Mouse (Mus musculus): Measurements from ENCODE around the gene Cntn2. TPM values are rescaled to one million over a fixed set of nuclear protein-coding genes. Genes with fewer than 3 reads are reported as not detected.

Gene Cntn2
- polyA plus RNA-seq, 1 experiment from 2014 or later: 0.02 TPM

GRCm38 (mm10) chr1:132483234-132483633, 59.8 kb downstream of the Cntn2 start:
- peak; percentile 57 for ATAC-seq
- 67% methylated on average over 3 of the region's 3 CpGs for WGBS
- no peak for DNase-seq (ENCODE audit: low spot score)
- Histone ChIP-seq H3K9ac (replicated peaks; ENCODE audit: low read depth) (no peak overlapping the region), H3K4me3 (ENCODE audit: low read depth, low read length) (no peak overlapping the region), H3K4me1 (ENCODE audit: insufficient read depth, low read depth, low read length) (no peaks in the 10 kb centered on the region; the same call in 1 of the 2 replicates), H3K27ac (ENCODE audit: low read length) (peak overlapping the region; percentile 11; the same call in 1 of the 2 replicates), H3K4me2 (replicated peaks; ENCODE audit: low read depth, low read length) (no peak overlapping the region), H3K36me3 (ENCODE audit: insufficient read depth, low read length) (no peaks in the 10 kb centered on the region), H3K9me3 (ENCODE audit: low read length) (no peaks in the 10 kb centered on the region), H3K27me3 (replicated peaks; ENCODE audit: insufficient read depth, low read length) (no peaks in the 10 kb centered on the region)
- no peak for TF ChIP-seq EP300 (IDR thresholded peaks at IDR 0.05)
- TF ChIP-seq CTCF (IDR thresholded peaks at IDR 0.05): no peak

- DNase-seq (ENCODE audit: low spot score) (no peak), ATAC-seq (no peak)
- Histone ChIP-seq H3K9me3 (ENCODE audit: low read length) (no peaks in the 10 kb centered on the region), H3K4me3 (ENCODE audit: low read depth, low read length) (no peak overlapping the region), H3K27ac (ENCODE audit: low read length) (no peak overlapping the region), H3K27me3 (replicated peaks; ENCODE audit: insufficient read depth, low read length) (no peaks in the 10 kb centered on the region), H3K4me1 (ENCODE audit: insufficient read depth, low read depth, low read length) (no peaks in the 10 kb centered on the region; the same call in 1 of the 2 replicates), H3K4me2 (replicated peaks; ENCODE audit: low read depth, low read length) (no peak overlapping the region), H3K36me3 (ENCODE audit: insufficient read depth, low read length) (no peaks in the 10 kb centered on the region), H3K9ac (replicated peaks; ENCODE audit: low read depth) (no peak overlapping the region)
- 90% methylated on average over 2 of the region's 2 CpGs for WGBS
- TF ChIP-seq CTCF (IDR thresholded peaks at IDR 0.05): no peak
- TF ChIP-seq EP300 (IDR thresholded peaks at IDR 0.05): no peak
These were observed 61.4 kb downstream of the Cntn2 start for GRCm38 (mm10) chr1:132481619-132482018.

- WGBS: 77% methylated on average over 1 of the region's 1 CpGs
- H3K4me3 ChIP-seq (ENCODE audit: low read depth, low read length): no peak overlapping the region
- no peak for DNase-seq (ENCODE audit: low spot score)
- no peak overlapping the region for H3K27ac ChIP-seq (ENCODE audit: low read length)
- no peak for TF ChIP-seq CTCF (IDR thresholded peaks at IDR 0.05)
- TF ChIP-seq EP300 (IDR thresholded peaks at IDR 0.05): no peak
- ATAC-seq: no peak
- H3K9me3 ChIP-seq (ENCODE audit: low read length): no peaks in the 10 kb centered on the region
- no peak overlapping the region for H3K4me2 ChIP-seq (replicated peaks; ENCODE audit: low read depth, low read length)
- H3K4me1 ChIP-seq (ENCODE audit: insufficient read depth, low read depth, low read length): no peaks in the 10 kb centered on the region; the same call in 1 of the 2 replicates
- no peaks in the 10 kb centered on the region for H3K36me3 ChIP-seq (ENCODE audit: insufficient read depth, low read length)
- H3K27me3 ChIP-seq (replicated peaks; ENCODE audit: insufficient read depth, low read length): no peaks in the 10 kb centered on the region
- H3K9ac ChIP-seq (replicated peaks; ENCODE audit: low read depth): no peak overlapping the region
These were observed 63.6 kb downstream of the Cntn2 start for GRCm38 (mm10) chr1:132479438-132479837.

- Histone ChIP-seq H3K9me3 (ENCODE audit: low read length) (no peaks in the 10 kb centered on the region), H3K9ac (replicated peaks; ENCODE audit: low read depth) (peak within 1 kb of the TSS; percentile 70), H3K4me2 (replicated peaks; ENCODE audit: low read depth, low read length) (peak within 1 kb of the TSS; percentile 63), H3K27me3 (replicated peaks; ENCODE audit: insufficient read depth, low read length) (no peaks in the 10 kb centered on the region), H3K4me1 (ENCODE audit: insufficient read depth, low read depth, low read length) (no peaks in the 10 kb centered on the region; the same call in 1 of the 2 replicates), H3K36me3 (ENCODE audit: insufficient read depth, low read length) (no peaks in the 10 kb centered on the region), H3K4me3 (ENCODE audit: low read depth, low read length) (peak within 1 kb of the TSS; percentile 68), H3K27ac (ENCODE audit: low read length) (peak within 1 kb of the TSS; percentile 39)
- DNase-seq (ENCODE audit: low spot score) (peak; percentile 95), ATAC-seq (peak; percentile 93)
- TF ChIP-seq EP300 (IDR thresholded peaks at IDR 0.05) (peak; percentile 91), CTCF (IDR thresholded peaks at IDR 0.05) (peak; percentile 45)
- under 1% methylated on average over 43 of the region's 43 CpGs for WGBS
These were observed 65.9 kb downstream of the Cntn2 start, which contains the start of gene Rbbp5 for GRCm38 (mm10) chr1:132476928-132477691. Gene Rbbp5, plus strand, starts transcription at chr1:132477365.

- peak overlapping the region; percentile 63 for H3K4me2 ChIP-seq (replicated peaks; ENCODE audit: low read depth, low read length)
- no peaks in the 10 kb centered on the region for H3K36me3 ChIP-seq (ENCODE audit: insufficient read depth, low read length)
- no peaks in the 10 kb centered on the region; the same call in 1 of the 2 replicates for H3K4me1 ChIP-seq (ENCODE audit: insufficient read depth, low read depth, low read length)
- peak; percentile 27; the same call in 1 of the 2 replicates for ATAC-seq
- H3K4me3 ChIP-seq (ENCODE audit: low read depth, low read length): peak overlapping the region; percentile 68
- 4% methylated on average over 9 of the region's 9 CpGs for WGBS
- H3K27me3 ChIP-seq (replicated peaks; ENCODE audit: insufficient read depth, low read length): no peaks in the 10 kb centered on the region
- H3K9me3 ChIP-seq (ENCODE audit: low read length): no peaks in the 10 kb centered on the region
- H3K27ac ChIP-seq (ENCODE audit: low read length): peak overlapping the region; percentile 39; the same call in 1 of the 2 replicates
- peak overlapping the region; percentile 70 for H3K9ac ChIP-seq (replicated peaks; ENCODE audit: low read depth)
- DNase-seq (ENCODE audit: low spot score): no peak
- TF ChIP-seq CTCF (IDR thresholded peaks at IDR 0.05): no peak
These were observed 66.5 kb downstream of the Cntn2 start for GRCm38 (mm10) chr1:132476575-132476927.

GRCm38 (mm10) chr1:132474496-132474895, 68.6 kb downstream of the Cntn2 start:
- Histone ChIP-seq H3K4me1 (ENCODE audit: insufficient read depth, low read depth, low read length) (no peaks in the 10 kb centered on the region; the same call in 1 of the 2 replicates), H3K27me3 (replicated peaks; ENCODE audit: insufficient read depth, low read length) (no peaks in the 10 kb centered on the region), H3K9ac (replicated peaks; ENCODE audit: low read depth) (no peak overlapping the region), H3K4me3 (ENCODE audit: low read depth, low read length) (no peak overlapping the region), H3K27ac (ENCODE audit: low read length) (no peak overlapping the region), H3K4me2 (replicated peaks; ENCODE audit: low read depth, low read length) (no peak overlapping the region), H3K36me3 (ENCODE audit: insufficient read depth, low read length) (no peaks in the 10 kb centered on the region), H3K9me3 (ENCODE audit: low read length) (no peaks in the 10 kb centered on the region)
- WGBS: 70% methylated on average over 1 of the region's 1 CpGs
- no peak for TF ChIP-seq CTCF (IDR thresholded peaks at IDR 0.05)
- TF ChIP-seq EP300 (IDR thresholded peaks at IDR 0.05): no peak
- ATAC-seq (no peak), DNase-seq (ENCODE audit: low spot score) (no peak)

Measured in lung, postnatal 0 days (tissue).